ENCODE assay signal across 14 mouse cellular contexts in genomic region chr1:87170458-87170857, GRCm38 (mm10). TPM values are rescaled to one million over a fixed set of nuclear protein-coding genes. Genes with fewer than 3 reads are reported as not detected.
DNase-seq lines count a peak whose midpoint lies in the region; ATAC-seq and TF ChIP-seq lines count a peak whose summit lies in the region.
"Had no signal": no experiment of that assay in that cellular context is flagged by ENCODE, and none has a peak within 500 bp of the region (broad histone marks: within the 10 kb centered on the region; RNA-seq: fewer than 3 reads in every experiment).

No protein-coding gene starts in this region.

- TF ChIP-seq CTCF in kidney, postnatal 0 days (IDR thresholded peaks at IDR 0.05; ENCODE audit: low read depth) = no peak
- TF ChIP-seq CTCF in kidney, adult 2 months (conservative IDR thresholded peaks at IDR 0.05; ENCODE audit: insufficient read depth, insufficient read length, low read depth, low read length) = no peak

- no peak overlapping the region for H3K4me2 ChIP-seq in kidney, postnatal 0 days (ENCODE audit: low read length)
- peak overlapping the region; percentile 29; the same call in 1 of the 2 replicates for H3K4me2 ChIP-seq in forebrain, embryonic 13.5 days
- peak overlapping the region; percentile 10; the same call in 1 of the 2 replicates for H3K4me2 ChIP-seq in limb, embryonic 11.5 days (ENCODE audit: low read depth, severe bottlenecking)
- peak overlapping the region; percentile 1; the same call in 1 of the 2 replicates for H3K4me2 ChIP-seq in neural tube, embryonic 15.5 days

- no peak for TF ChIP-seq POLR2A in kidney, adult 2 months (IDR thresholded peaks at IDR 0.05; ENCODE audit: low read depth, low read length)

- no peak overlapping the region for H3K4me3 ChIP-seq in kidney, postnatal 0 days (replicated peaks; ENCODE audit: low read depth, low read length)
- no peak overlapping the region for H3K4me3 ChIP-seq in kidney, adult 2 months (ENCODE audit: insufficient read depth, low read depth, low read length)
- H3K4me3 ChIP-seq in forebrain, embryonic 13.5 days = no peak overlapping the region
- no peak overlapping the region for H3K4me3 ChIP-seq in limb, embryonic 11.5 days (ENCODE audit: low read depth, low read length)
- H3K4me3 ChIP-seq in neural tube, embryonic 15.5 days (replicated peaks) = no peak overlapping the region

- no peak for DNase-seq in kidney, postnatal 0 days (ENCODE audit: low spot score)
- DNase-seq in kidney, adult 2 months = no peak
- DNase-seq in limb, embryonic 11.5 days (ENCODE audit: low spot score) = no peak
- DNase-seq in embryo, embryonic 9.5 days (ENCODE audit: extremely low spot score) = no peak
- DNase-seq in Muller cell, postnatal 12 days (ENCODE audit: inconsistent ontology term) = no peak
- DNase-seq in thymus, postnatal 25 days = no peak
- DNase-seq: spleen, adult 18-20 months; thymus, adult 2 months had no signal

- H3K9me3 ChIP-seq in kidney, postnatal 0 days (replicated peaks; ENCODE audit: low read length) = no peaks in the 10 kb centered on the region
- H3K9me3 ChIP-seq in forebrain, embryonic 13.5 days (replicated peaks) = no peaks in the 10 kb centered on the region
- H3K9me3 ChIP-seq in limb, embryonic 11.5 days (ENCODE audit: control insufficient read depth, low read length) = no peaks in the 10 kb centered on the region
- no peaks in the 10 kb centered on the region for H3K9me3 ChIP-seq in neural tube, embryonic 15.5 days (replicated peaks)

- WGBS in kidney, postnatal 0 days = 14% methylated on average over 19 of the region's 19 CpGs
- 8% methylated on average over 19 of the region's 19 CpGs for WGBS in kidney, adult 2 months
- 8% methylated on average over 19 of the region's 19 CpGs for WGBS in forebrain, embryonic 13.5 days
- whole genome bisulfite sequencing in limb, embryonic 11.5 days = 7% methylated on average over 18 of the region's 19 CpGs
- 7% methylated on average over 19 of the region's 19 CpGs for WGBS in neural tube, embryonic 15.5 days

- no peaks in the 10 kb centered on the region for H3K36me3 ChIP-seq in kidney, postnatal 0 days (ENCODE audit: insufficient read depth, low read length)
- no peaks in the 10 kb centered on the region for H3K36me3 ChIP-seq in kidney, adult 2 months (ENCODE audit: control insufficient read depth, insufficient read depth, low read length)
- no peaks in the 10 kb centered on the region for H3K36me3 ChIP-seq in forebrain, embryonic 13.5 days (ENCODE audit: poor library complexity, severe bottlenecking)
- H3K36me3 ChIP-seq in limb, embryonic 11.5 days (ENCODE audit: control insufficient read depth, insufficient read depth, low read length) = no peaks in the 10 kb centered on the region
- no peaks in the 10 kb centered on the region for H3K36me3 ChIP-seq in neural tube, embryonic 15.5 days

- H3K27ac ChIP-seq in kidney, postnatal 0 days = no peak overlapping the region
- no peak overlapping the region for H3K27ac ChIP-seq in kidney, adult 2 months (ENCODE audit: insufficient read depth, low read depth, low read length)
- H3K27ac ChIP-seq in forebrain, embryonic 13.5 days = peak overlapping the region; percentile 57
- H3K27ac ChIP-seq in limb, embryonic 11.5 days (replicated peaks; ENCODE audit: low read depth, low read length) = no peak overlapping the region
- peak overlapping the region; percentile 60 for H3K27ac ChIP-seq in neural tube, embryonic 15.5 days (replicated peaks)
- H3K27ac ChIP-seq: macrophage had no signal

- peaks cover 10% of the 10 kb centered on the region for H3K27me3 ChIP-seq in kidney, postnatal 0 days (ENCODE audit: insufficient read depth, low read length)
- no peaks in the 10 kb centered on the region for H3K27me3 ChIP-seq in kidney, adult 2 months (replicated peaks; ENCODE audit: control insufficient read depth, insufficient read depth, low read length)
- peaks cover 21% of the 10 kb centered on the region; the same call in 1 of the 2 replicates for H3K27me3 ChIP-seq in forebrain, embryonic 13.5 days
- peaks cover 9% of the 10 kb centered on the region for H3K27me3 ChIP-seq in limb, embryonic 11.5 days (ENCODE audit: control insufficient read depth, insufficient read depth, low read length)
- H3K27me3 ChIP-seq in neural tube, embryonic 15.5 days (replicated peaks) = peaks cover 16% of the 10 kb centered on the region

- no peak; the same call in 1 of the 2 replicates for ATAC-seq in kidney, postnatal 0 days (replicated peaks; ENCODE audit: low FRiP score, low read depth)
- ATAC-seq in forebrain, embryonic 13.5 days = no peak
- ATAC-seq in limb, embryonic 11.5 days (ENCODE audit: insufficient number of reproducible peaks, low FRiP score, low TSS enrichment, low read depth) = no peak; the same call in 1 of the 2 replicates
- ATAC-seq in neural tube, embryonic 15.5 days (ENCODE audit: low FRiP score) = peak; percentile 33
- ATAC-seq: activated CD4-positive, CD25-positive, alpha-beta regulatory T cell, adult 4 months had no signal

- H3K4me1 ChIP-seq in kidney, postnatal 0 days (replicated peaks; ENCODE audit: insufficient read depth, low read length) = no peaks in the 10 kb centered on the region
- no peaks in the 10 kb centered on the region for H3K4me1 ChIP-seq in kidney, adult 2 months (ENCODE audit: control insufficient read depth, insufficient read depth, low read length)
- peaks cover 34% of the 10 kb centered on the region for H3K4me1 ChIP-seq in forebrain, embryonic 13.5 days
- H3K4me1 ChIP-seq in limb, embryonic 11.5 days (ENCODE audit: control insufficient read depth, insufficient read depth, low read length) = peaks cover 3% of the 10 kb centered on the region; the same call in 1 of the 2 replicates
- peaks cover 44% of the 10 kb centered on the region for H3K4me1 ChIP-seq in neural tube, embryonic 15.5 days

- H3K9ac ChIP-seq in kidney, postnatal 0 days (ENCODE audit: low read depth, low read length) = 0 out of 2 replicates have a peak overlapping the region, but pooled peaks have one; percentile 4
- H3K9ac ChIP-seq in forebrain, embryonic 13.5 days = peak overlapping the region; percentile 5; the same call in 1 of the 2 replicates
- H3K9ac ChIP-seq in limb, embryonic 11.5 days (ENCODE audit: low read length) = no peak overlapping the region
- no peak overlapping the region for H3K9ac ChIP-seq in neural tube, embryonic 15.5 days (replicated peaks)

RNA-seq across cellular contexts. Expression of gene Prss56, which starts 12.7 kb away (rescaled TPM):
- 0.07 TPM in 1 of 2 replicates, not detected in the other for polyA plus RNA-seq in kidney, postnatal 0 days (2015; fragmentation: Nextera tagmentation; extraction: Ambion mirVana)
- not detected in 2 replicates for polyA plus RNA-seq in kidney, adult 2 months (2012; rRNA removed)
- polyA plus RNA-seq in forebrain, embryonic 13.5 days (2015; fragmentation: Nextera tagmentation; extraction: Ambion mirVana) = 0.17 TPM in 1 of 2 replicates, not detected in the other
- polyA plus RNA-seq in limb, embryonic 11.5 days (2014; fragmentation: Nextera tagmentation; extraction: Ambion mirVana) = not detected in 2 replicates
- polyA plus RNA-seq in neural tube, embryonic 15.5 days (2015; fragmentation: Nextera tagmentation; extraction: Ambion mirVana) = 4.0 and 5.3 TPM in 2 replicates
- polyA plus RNA-seq: activated CD4-positive, CD25-positive, alpha-beta regulatory T cell, adult 4 months; heart, embryonic 16.5 days; large intestine, adult 2 months; macrophage had no signal

RNA-seq across cellular contexts. Expression of gene Ecel1, which starts 14.1 kb away (rescaled TPM):
- 0.05 and 0.11 TPM in 2 replicates for polyA plus RNA-seq in kidney, postnatal 0 days (2015; fragmentation: Nextera tagmentation; extraction: Ambion mirVana)
- 0.07 and 0.39 TPM in 2 replicates for polyA plus RNA-seq in kidney, adult 2 months (2012; rRNA removed)
- polyA plus RNA-seq in forebrain, embryonic 13.5 days (2015; fragmentation: Nextera tagmentation; extraction: Ambion mirVana) = 20.0 and 20.2 TPM in 2 replicates
- 0.17 and 0.28 TPM in 2 replicates for polyA plus RNA-seq in limb, embryonic 11.5 days (2014; fragmentation: Nextera tagmentation; extraction: Ambion mirVana)
- polyA plus RNA-seq in neural tube, embryonic 15.5 days (2015; fragmentation: Nextera tagmentation; extraction: Ambion mirVana) = 71.9 and 84.7 TPM in 2 replicates
- polyA plus RNA-seq: macrophage had no signal

RNA-seq across cellular contexts. Expression of gene Chrnd, which starts 19.9 kb away (rescaled TPM):
- polyA plus RNA-seq in kidney, postnatal 0 days (2015; fragmentation: Nextera tagmentation; extraction: Ambion mirVana) = 0.17 and 0.20 TPM in 2 replicates
- polyA plus RNA-seq in kidney, adult 2 months (2012; rRNA removed) = not detected in 2 replicates
- not detected in 2 replicates for polyA plus RNA-seq in forebrain, embryonic 13.5 days (2015; fragmentation: Nextera tagmentation; extraction: Ambion mirVana)
- polyA plus RNA-seq in limb, embryonic 11.5 days (2014; fragmentation: Nextera tagmentation; extraction: Ambion mirVana) = 0.73 and 1.2 TPM in 2 replicates
- 0.33 and 0.37 TPM in 2 replicates for polyA plus RNA-seq in neural tube, embryonic 15.5 days (2015; fragmentation: Nextera tagmentation; extraction: Ambion mirVana)
- polyA plus RNA-seq: activated CD4-positive, CD25-positive, alpha-beta regulatory T cell, adult 4 months; large intestine, adult 2 months; macrophage had no signal

RNA-seq across cellular contexts. Expression of gene Chrng, which starts 34.0 kb away (rescaled TPM):
- polyA plus RNA-seq in kidney, postnatal 0 days (2015; fragmentation: Nextera tagmentation; extraction: Ambion mirVana) = not detected in 2 replicates
- polyA plus RNA-seq in kidney, adult 2 months (2012; rRNA removed) = not detected in 2 replicates
- polyA plus RNA-seq in forebrain, embryonic 13.5 days (2015; fragmentation: Nextera tagmentation; extraction: Ambion mirVana) = not detected in 2 replicates
- polyA plus RNA-seq in limb, embryonic 11.5 days (2014; fragmentation: Nextera tagmentation; extraction: Ambion mirVana) = 2.9 and 4.1 TPM in 2 replicates
- 1.2 and 1.5 TPM in 2 replicates for polyA plus RNA-seq in neural tube, embryonic 15.5 days (2015; fragmentation: Nextera tagmentation; extraction: Ambion mirVana)
- polyA plus RNA-seq: activated CD4-positive, CD25-positive, alpha-beta regulatory T cell, adult 4 months; large intestine, adult 2 months had no signal

RNA-seq across cellular contexts. Expression of gene Eif4e2, which starts 43.3 kb away (rescaled TPM):
- 165 and 178 TPM in 2 replicates for polyA plus RNA-seq in kidney, postnatal 0 days (2015; fragmentation: Nextera tagmentation; extraction: Ambion mirVana)
- polyA plus RNA-seq in kidney, adult 2 months (2012; rRNA removed) = 33.0 and 42.7 TPM in 2 replicates
- 103 and 108 TPM in 2 replicates for polyA plus RNA-seq in forebrain, embryonic 13.5 days (2015; fragmentation: Nextera tagmentation; extraction: Ambion mirVana)
- polyA plus RNA-seq in limb, embryonic 11.5 days (2014; fragmentation: Nextera tagmentation; extraction: Ambion mirVana) = 140 and 157 TPM in 2 replicates
- polyA plus RNA-seq in neural tube, embryonic 15.5 days (2015; fragmentation: Nextera tagmentation; extraction: Ambion mirVana) = 93.4 and 101 TPM in 2 replicates

Comparison
In these comparisons a context has a peak if more than half of its experiments do, and no peak if none do; other contexts are left out.
1. H3K27ac ChIP-seq: peak in forebrain, embryonic 13.5 days (single experiment) and neural tube, embryonic 15.5 days (single experiment); none in kidney, postnatal 0 days (single experiment), kidney, adult 2 months (single experiment) and limb, embryonic 11.5 days (single experiment).
2. H3K9ac ChIP-seq: peak in kidney, postnatal 0 days (single experiment) and forebrain, embryonic 13.5 days (single experiment); none in limb, embryonic 11.5 days (single experiment) and neural tube, embryonic 15.5 days (single experiment).
3. RNA of gene Ecel1, which starts 14.1 kb away (polyA plus RNA-seq): 71.9 to 84.7 TPM in neural tube, embryonic 15.5 days and 20.0 to 20.2 TPM in forebrain, embryonic 13.5 days; 0.07 to 0.39 TPM in kidney, adult 2 months, 0.17 to 0.28 TPM in limb, embryonic 11.5 days and 0.05 to 0.11 TPM in kidney, postnatal 0 days; every median in the first group is over 10 times any median in the second.